Mouse (Mus musculus) olfactory bulb, adult 2 months (tissue): ENCODE results near the gene Slc6a17.

Source experiments
- CTCF ChIP-seq: fragments of 200-500 bp; IDR thresholded peaks from 2 replicates; pipeline ENCODE4 v1.5.1; 2012; ENCODE audit warnings: low read depth, mild to moderate bottlenecking, low read length, moderate library complexity; ENCODE audit not compliant: insufficient read depth
- POLR2A ChIP-seq: fragments of 200-500 bp; IDR thresholded peaks from 2 replicates; pipeline ENCODE4 v1.6.1; 2012; ENCODE audit warnings: mild to moderate bottlenecking, low read depth, low read length, moderate library complexity; ENCODE audit not compliant: insufficient read depth

- TF ChIP-seq CTCF (no peak), POLR2A (no peak)
Observed at GRCm38 (mm10) chr3:107563880-107564279, 46.1 kb upstream of the Slc6a17 start.
